Mouse (Mus musculus) hematopoietic stem cell, adult 5-6 weeks (primary cell): Measurements from ENCODE around the gene Cryba4. TPM values are rescaled to one million over a fixed set of nuclear protein-coding genes. Genes with fewer than 3 reads are reported as not detected.

Experiments used
- ATAC-seq, 2 experiments: fragments of 125-278 bp in 1 of 2; replicated peaks in 1 of 2; 2 replicates each; pipeline ENCODE4 v1.8.0; 2016 to 2017; ENCODE audit warnings: inconsistent platforms in 2 of 2, mild to moderate bottlenecking in 2 of 2, moderate number of reproducible peaks in 2 of 2, low read depth in 1 of 2, moderate TSS enrichment in 1 of 2; ENCODE audit not compliant: low FRiP score in 2 of 2, poor library complexity in 2 of 2, severe bottlenecking in 2 of 2, insufficient read depth in 1 of 2, low TSS enrichment in 1 of 2
- total RNA-seq: library from RNA; stranded (forward); fragments of 172-1452, 232-1000 nt; gene quantifications from 2 replicates; pipeline ENCODE4 v1.2.3, GENCODE M21; 2017

Gene Cryba4
- total RNA-seq: 0.63 TPM in 1 of 2 replicates, not detected in the other

DNA sequence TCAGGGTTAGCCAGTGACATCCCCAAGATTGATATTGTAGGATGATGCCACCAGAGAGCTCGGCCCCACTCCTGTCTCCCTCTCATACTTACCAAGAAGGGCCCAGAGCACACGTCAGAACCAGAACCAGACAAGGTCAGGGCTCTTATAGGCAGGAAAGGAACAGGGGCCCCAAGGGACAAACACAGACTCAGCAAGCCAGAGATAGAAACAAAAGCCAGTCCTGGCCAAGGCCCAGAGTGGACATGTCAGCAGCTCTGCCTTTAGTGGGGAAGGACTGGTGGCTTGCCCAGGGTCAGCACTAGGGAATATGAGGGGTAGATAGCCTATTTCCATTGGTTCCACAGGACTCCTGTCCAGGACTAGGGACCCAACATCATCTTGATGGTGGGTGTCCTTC is at the start of gene Cryba4:
Gene Cryba4, minus strand, starts transcription at position 119 of the 400 bp plus-strand sequence.
- ATAC-seq: no peak

DNA sequence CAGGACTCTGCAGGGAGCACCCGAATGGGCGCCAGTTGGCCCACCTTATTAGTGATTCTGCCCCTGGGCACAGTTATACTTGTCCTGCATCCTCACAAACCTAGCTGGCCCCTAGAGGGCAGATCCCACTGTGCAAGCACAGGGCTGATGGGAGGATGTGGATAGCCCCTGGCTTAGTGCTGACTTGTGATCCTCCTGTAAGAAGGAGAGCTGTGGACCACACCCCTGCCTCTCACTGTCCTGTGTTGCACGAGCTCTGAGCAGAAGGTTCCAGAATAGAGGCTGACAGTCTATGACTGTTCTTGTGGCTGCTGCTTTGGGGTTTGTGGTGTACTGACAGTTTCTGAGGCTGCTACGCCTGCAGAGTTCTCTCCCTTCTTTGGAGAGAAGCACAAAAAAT is 49.4 kb upstream of the Cryba4 start:
- no peak for ATAC-seq

DNA sequence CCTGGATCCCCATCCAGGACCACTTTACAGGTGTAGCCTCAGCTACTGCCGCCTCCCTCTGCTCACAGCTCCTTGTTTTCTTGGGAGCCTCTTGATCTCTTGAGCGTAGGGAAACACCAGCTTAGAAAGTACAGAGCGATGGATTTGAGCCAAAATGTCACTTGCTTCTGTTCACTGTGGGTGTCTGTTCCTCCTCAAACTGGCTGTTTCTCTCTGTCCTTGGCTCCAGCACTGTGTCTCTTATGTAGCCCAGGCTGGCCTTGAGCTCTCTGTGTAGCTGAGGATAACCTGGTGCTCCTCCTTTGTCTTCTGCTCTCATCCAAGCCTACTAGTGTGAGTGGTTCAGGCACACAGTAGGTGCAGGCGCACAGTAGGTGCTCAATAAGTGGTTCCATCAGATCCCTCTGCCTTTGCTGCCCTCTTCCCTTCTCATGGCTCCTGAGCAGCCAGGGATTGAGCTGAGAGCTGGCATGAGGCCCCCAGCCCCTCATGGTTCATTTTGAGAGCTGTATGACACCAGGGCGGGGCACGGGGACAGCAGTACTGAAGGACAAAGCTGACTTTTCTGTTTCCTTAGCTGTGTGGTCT is 48.5 kb upstream of the Cryba4 start:
- ATAC-seq: no peak

DNA sequence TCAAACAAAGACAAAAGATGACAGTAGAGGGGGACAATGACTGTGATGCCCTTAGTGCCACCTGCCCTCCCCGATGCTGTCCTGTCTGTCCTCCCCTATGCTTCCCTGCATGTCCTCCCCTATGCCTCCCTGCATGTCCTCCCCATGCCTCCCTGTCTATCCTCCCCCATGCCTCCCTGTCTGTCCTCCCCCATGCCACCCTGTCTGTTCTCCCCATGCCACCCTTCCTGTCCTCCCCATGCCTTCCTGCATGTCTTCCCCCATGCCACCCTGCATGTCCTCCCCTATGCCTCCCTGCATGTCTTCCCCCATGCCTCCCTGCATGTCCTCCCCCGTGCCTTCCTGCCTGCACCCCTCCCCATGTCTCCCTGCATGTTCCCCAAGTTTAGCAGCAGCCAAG is 47.8 kb upstream of the Cryba4 start:
- no peak for ATAC-seq

DNA sequence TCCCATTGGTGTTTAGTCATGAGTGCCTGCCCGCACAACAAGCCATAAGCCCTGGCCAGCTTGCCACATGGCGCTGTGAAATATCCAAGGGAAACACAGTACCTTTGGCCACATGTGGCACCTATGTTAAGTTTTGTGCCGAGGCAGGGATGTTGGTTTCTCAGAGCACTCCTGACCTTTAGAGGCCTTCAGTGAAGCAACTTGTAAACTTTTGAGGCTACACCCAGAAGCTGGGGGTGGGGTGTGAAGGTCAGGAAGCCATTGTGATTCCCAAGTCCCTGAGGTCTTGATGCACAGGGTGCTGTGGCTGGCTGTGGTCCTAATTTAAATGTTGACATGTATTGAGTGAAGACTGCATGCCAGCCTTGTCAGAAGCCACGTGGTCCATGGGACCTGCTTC is 47.1 kb upstream of the Cryba4 start:
- ATAC-seq: no peak

DNA sequence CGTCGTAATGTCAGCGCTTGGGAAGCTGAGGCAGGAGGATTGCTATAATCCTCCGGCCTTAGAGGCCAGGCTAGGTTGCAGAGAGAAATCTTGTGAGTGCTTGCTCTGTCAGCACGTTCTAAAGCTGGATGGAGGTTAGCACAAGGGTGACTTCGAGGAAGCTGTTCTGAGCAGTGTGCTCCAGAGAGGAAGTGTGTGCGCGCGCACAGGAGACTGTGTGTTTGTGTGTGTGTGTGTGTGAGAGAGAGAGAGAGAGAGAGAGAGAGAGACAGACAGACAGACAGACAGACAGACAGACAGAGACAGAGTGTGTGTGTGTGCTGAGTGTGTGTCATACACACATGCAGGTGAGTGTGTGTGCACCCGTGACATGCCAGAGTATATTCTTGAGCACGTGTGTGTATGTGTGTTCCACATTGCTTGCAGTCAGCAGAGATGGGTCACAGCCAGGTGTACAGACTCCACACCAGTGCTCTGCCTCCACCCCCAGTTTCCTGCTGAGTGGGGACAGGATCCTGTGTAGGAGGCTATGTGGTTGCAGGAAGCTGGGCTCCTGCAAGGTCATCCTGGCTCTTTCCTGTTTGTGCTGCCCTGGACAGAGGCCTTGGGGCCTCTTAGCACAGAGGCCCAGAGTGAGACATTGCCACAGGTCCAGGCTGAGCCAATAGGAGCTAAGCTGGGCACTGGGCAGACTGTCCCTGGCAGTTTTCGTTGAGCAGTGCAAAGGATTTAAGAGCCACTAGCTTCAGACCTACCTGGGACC is 46.1 kb upstream of the Cryba4 start:
- peak; percentile 49 to 53; a peak in 3 of 4 replicates for ATAC-seq

DNA sequence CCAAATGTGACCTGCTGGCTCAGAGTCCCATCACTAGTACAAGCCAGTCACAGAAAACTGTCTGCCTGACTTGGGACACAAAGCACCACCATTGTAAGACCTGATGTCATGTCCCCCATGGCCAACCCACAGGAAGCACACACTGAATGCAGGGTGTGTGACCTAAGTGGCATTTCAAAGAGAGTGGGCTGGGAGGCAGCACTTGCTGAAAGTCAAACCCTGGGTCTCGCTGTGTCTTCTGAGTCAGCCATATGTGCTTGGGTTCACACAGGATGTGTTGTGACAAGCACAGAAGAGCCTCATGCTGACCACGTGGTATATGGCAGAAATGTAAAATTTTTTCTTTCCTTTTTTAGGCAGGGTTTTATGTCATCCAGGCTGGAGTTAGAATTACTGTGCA is 44.9 kb upstream of the Cryba4 start:
- peak; percentile 15 to 20; a peak in 1 of 4 replicates for ATAC-seq

DNA sequence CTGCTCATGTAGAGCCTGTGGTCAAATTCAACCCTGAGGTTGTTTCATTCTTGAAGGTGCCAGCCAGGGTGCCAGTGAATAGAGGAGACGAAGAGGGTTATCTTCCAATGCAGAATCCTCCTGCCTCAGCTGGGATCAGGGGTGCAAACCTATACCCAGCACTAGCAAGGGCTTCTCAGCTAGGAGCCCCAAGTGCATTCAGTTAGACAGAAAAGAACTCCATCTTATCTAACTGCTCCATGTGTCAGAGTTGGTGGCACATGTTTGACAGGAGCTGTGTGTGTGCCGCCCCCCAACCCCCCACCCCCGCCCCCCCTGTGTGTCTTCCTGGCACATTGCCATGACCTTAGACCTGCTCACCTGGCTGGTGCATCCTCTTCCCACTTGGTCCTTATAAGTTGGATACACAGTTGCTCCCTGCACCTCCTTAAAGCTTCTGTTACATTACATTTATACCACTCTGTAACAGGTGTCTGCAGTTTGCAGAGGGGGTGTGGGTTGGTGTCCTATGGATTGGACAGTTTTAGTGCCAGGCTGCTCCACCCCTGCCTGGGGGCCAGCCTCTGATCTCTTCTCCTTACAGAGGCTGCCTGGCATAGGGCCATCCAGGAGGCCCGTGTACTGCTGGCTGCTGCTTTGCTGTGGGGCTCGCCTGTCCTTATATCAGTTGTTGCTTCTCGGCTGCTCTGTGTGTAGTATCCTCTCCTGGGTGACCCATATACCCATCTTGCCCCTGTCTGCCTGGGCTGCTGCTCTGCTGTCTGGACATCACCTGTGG is 44.3 kb upstream of the Cryba4 start:
- ATAC-seq: peak; percentile 19 to 23; a peak in 2 of 4 replicates

DNA sequence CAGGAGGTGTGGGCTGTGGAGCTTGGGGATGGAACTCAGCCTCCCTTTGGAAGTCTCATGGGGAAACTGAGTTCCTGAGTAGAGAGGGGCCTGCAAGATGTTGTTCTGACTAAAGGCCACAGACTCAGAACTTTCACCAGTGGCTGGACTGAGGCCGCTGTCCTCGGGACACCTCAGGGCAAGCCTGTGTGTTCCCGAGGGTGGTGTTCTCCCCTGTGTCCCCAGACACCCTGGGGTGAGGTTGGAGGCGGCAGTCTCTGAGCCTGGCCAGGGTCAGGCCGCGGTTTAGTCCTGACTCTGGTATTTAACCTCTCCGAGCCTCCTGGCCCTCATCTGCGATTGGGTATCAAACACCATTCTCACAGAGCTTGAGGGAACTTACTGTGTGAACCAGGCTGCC is 43.2 kb upstream of the Cryba4 start:
- no peak for ATAC-seq

DNA sequence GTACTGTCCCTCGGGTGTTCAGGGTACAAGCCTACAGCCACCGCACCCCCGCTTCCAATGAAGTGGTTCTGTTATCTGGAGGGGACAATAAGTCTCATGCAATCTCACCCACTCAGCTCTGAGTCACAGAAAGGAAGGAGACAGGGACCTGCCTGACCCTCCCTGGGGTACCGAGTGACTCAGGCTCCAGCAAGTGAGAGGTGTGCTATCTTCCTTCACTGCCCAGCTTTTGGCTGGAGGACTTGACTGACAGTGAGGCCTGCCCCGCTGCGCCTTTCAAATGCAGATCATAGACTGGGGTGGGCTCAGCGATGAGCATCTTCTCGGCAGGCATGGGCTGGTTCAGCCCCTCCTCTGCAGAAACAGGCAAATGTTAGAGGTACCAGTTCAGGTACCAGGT is 42.8 kb upstream of the Cryba4 start:
- ATAC-seq: no peak

DNA sequence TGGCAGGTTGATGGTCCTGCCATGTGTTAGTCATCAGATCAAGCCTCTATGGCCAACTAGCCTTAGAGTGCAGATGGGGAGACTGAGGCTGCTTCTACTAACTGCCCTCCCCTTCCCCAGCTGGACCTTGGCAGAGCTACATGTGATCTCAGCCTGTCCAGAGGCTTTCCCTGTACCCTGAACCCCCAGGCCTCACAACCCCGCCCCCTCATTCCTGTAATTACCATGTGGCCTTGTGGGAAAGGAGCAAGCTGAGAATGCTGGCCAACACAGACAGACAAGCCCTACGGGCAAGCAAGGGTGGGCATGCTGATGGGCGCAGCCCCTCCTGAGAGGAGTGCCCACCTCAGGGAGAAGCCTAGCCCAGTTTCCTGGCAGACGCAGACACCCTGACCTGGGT is 42.4 kb upstream of the Cryba4 start:
- no peak for ATAC-seq

DNA sequence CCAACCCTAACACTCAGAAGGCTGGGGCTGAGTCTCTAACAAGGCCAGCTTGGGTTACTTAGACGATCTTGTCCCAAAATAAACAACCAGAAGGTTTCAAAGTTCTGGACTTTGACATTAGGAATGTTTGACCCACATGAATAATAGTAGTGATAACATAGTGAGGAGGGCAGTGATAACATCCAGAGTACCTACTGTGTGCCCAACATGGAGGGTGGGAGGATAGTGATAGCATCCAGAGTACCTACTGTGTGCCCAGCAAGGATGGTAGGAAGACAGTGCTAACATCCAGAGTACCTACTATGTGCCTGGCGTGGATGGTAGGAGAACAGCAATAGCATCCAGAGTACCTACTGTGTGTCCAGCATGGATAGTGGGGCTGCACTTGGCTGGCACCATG is 41.5 kb upstream of the Cryba4 start:
- ATAC-seq: no peak

DNA sequence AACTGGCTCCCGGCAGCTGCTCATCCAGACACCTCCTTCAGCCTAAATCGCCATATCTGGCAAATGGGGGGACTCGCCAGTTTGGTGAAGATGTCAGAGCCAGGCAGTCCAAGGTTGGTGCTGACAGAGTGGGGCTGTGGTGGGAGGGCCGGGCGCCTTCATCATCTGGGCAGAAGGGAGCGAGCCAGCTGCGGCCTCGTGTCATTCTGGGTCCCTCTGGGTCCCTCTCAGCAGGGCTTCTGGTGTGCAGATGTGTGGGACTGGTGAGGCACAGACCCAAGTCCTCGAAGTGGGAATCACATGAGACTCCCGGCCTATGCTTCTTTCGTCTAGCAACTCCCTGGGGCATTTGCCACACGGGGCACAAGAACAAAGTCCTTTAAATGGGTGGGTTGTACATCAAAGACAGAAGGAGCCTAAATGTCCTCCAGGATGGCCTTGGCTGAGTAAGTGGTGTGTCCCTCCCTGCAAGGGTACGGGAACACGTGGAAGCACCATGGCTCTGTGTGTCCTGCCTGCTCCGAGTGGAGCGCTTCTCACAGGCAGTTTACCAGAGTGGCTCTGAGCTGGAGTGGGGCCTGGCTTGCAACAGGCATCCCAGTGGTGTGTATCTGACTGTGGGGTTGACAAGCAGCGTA is 40.1 kb upstream of the Cryba4 start:
- ATAC-seq: no peak

DNA sequence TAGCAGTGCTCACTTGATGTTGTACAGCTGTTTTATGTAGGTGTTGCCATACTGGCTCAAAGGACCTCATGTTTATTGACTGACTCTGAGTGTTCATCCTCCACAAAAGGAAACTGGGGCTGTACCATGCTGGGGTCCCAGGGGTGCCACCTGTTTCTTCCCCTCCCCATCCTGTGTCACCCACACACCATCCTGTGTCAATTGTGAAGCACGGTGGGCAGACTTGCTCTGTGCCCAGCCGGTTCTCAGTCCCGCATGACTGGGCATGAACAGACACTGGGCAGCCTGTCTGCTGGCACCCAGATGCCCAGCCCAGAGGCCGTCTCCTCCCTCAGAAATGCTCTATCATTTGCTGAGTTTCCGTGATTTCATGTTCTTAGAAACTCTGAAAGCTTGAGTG is 39.5 kb upstream of the Cryba4 start:
- no peak for ATAC-seq

DNA sequence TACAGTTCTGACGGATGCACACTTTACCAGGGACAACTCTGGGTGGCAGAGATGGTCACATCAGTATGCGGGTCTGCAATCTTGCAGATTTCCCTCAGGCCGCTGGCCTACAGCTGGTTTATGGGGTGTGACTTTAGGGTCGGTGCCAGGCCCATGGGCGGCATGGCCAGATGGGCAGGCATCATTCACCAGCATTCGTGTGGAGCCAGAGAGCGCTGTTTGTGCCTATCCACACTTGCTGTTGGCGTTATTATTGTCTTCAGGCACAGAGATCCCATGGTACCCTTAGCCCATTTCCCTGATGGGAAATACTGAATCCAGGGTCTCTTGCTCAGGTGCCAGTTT is 38.2 kb upstream of the Cryba4 start:
- ATAC-seq: no peak

DNA sequence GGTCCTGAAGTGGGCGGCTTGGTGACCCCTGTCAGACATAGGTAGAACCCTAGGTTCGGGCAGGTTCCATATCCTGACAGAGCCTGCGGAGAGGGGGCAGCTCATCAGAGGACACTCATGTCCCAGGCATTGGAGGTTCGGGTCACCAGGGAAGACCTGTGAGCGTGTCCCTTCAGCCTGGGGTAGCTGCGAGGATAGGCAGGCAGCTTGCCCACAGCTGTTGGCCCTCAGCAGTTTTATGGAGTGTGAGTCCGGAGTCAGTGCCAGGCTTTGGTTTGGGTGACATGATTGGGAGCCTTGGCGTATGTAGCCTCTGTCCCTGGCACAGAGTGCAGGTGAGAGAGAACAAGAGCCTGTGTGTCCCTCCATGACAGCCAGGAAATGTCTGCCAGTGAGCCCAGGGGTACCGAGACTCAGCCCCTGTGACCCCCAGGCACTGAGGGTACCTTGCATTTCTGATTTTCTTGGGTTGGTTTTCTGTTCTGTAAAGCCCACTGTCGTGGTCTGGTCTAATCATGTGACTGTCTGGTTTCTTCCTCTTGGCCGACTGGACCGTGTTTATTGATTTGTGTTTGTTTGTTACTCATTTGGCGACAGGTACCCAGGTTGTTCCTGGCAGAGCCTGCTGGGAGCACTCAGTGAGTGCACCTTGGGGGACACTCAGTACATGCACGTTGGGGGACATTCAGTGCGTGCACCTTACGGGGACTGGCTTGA is 37.7 kb upstream of the Cryba4 start:
- no peak for ATAC-seq

DNA sequence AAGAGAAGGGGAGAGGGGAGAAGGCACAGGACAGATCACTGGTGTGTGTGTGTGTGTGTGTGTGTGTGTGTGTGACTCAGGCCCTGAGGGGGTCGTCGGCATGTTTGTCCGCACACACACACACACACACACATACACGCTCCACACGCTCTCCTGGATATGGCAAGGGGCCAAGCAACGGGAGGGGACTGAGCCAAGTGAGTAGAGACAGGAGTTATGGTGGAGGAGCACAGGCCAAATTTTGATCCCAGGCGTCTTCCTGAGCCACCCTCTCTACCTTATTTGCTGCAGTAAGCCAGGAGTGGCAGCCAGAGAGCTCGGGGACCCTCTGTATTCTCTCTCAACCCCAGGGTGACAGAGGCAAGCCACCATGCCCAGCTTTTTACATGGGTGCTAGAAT is 36.9 kb upstream of the Cryba4 start:
- no peak for ATAC-seq
